Mouse (Mus musculus): ENCODE measurements around the gene Klf9.

Gene Klf9

GRCm38 (mm10) chr19:23140689-23141317 is at the start of gene Klf9:
Gene Klf9 (plus strand): TSS chr19:23141226.
- peak; percentile 97 for DNase-seq (ENCODE audit: low spot score in 2 of 2)

DNA sequence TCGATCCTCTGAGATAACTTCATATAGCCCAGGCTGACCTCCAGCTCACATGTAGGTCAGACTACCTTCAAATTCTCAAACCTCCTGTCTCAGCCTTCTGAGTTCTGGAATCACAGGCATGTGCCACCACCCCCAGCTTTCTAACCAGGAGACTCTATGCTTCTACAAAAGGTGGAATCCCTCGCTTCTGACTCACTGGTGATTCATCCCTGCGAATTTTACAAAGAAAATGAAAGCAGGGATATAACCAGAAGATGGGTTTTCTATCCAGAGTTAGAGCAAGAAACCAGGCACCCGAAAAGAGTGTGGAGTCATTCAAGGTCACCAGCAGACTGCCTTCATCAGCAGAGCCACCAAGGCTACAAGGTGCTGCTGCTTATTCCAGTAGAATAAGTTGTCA is 49.4 kb upstream of the Klf9 start:
- no peak for DNase-seq (ENCODE audit: low spot score in 2 of 2)

- no peak for DNase-seq (ENCODE audit: low spot score in 2 of 2)
These were observed 47.5 kb upstream of the Klf9 start for GRCm38 (mm10) chr19:23093548-23093947.

DNA sequence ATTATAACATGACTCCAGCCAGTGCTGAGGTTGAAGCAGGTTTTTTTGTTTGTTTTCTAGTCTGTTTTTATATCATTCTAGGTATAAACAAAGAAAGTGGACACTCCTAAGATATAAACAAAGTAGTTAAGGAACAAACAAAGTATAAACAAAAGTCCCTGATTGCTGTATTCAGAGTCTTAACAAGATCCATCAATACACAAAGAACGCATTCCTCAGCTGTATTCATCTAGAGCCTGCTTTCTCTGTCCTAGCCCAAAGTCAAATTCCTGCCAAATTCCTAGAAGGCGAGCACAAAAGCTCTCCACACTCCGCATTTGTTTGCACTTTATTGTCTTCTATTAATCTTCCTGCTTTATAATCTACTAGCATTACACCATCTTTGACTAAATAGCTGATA is 46.1 kb upstream of the Klf9 start:
- no peak for DNase-seq (ENCODE audit: low spot score in 2 of 2)

DNA sequence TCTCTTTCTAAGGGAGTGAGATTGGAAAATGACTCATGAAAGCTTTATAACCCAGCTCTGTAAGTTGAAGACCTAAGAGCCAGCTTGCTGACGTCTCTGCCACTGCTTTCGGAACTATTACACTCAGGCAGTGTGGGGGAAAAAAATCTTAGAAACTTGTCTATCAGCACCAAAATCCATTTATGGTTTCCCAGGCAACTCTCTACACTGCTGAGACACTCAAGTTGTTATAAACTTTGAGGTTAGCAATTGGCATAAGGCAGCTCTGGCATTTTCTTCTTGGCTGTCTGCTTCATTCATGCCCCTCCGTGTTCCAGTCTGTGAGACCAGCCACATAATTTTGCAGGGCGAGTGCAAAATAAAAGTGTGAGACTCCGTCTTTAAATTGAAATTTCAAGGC is 34.2 kb upstream of the Klf9 start:
- DNase-seq (ENCODE audit: low spot score in 2 of 2), result no peak

DNA sequence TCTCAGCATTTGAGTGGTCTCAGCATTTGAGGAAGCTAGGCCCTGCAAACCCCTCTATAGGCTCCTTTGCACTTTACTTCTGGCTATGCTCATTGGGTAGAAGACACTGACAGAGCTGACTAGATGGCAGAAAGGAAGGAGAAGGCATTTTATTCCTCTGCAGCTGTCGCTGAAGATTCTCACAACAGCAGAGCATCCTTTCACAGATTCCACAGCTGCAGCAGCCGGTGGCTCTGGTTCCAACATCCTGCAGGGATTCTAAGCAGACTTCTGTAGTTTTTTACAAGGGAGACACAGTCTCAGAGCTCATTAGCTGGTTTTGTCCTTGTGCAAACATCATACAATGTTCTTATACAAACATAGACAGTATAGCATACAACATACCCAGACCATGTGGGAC is 33.7 kb upstream of the Klf9 start:
- no peak for DNase-seq (ENCODE audit: low spot score in 2 of 2)

DNA sequence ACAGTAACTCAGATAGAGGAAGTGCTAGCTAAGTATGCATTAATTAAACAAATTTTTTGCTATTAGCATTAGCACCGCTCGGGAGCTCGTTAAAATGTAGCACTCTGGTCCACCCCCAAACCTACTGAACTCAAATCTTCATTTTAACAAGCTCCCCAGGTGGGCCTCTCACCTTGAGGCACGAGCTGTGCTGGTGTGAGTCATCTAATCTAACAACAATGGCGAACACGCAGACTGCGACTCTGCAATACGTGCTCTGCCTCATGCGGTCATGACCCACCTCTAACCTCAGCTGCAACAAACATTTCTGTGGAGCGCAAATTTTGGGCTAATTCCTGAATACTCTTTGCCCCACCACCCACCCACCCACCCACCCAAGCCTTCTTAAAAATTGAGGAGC is 19.2 kb upstream of the Klf9 start:
- DNase-seq (ENCODE audit: low spot score in 2 of 2), result no peak

GRCm38 (mm10) chr19:23124023-23124550 is 16.9 kb upstream of the Klf9 start:
- DNase-seq (ENCODE audit: low spot score in 2 of 2), result no peak

- no peak for DNase-seq (ENCODE audit: low spot score in 2 of 2)
These were observed 15.5 kb upstream of the Klf9 start for GRCm38 (mm10) chr19:23125227-23126150.

- DNase-seq (ENCODE audit: low spot score in 2 of 2), result no peak
These were observed 11.1 kb upstream of the Klf9 start for GRCm38 (mm10) chr19:23129908-23130307.

GRCm38 (mm10) chr19:23132106-23132635 is 8.9 kb upstream of the Klf9 start:
- no peak for DNase-seq (ENCODE audit: low spot score in 2 of 2)

GRCm38 (mm10) chr19:23132720-23133426 is 8.2 kb upstream of the Klf9 start:
- DNase-seq (ENCODE audit: low spot score in 2 of 2), result no peak

GRCm38 (mm10) chr19:23133427-23134094 is 7.5 kb upstream of the Klf9 start:
- DNase-seq (ENCODE audit: low spot score in 2 of 2), result peak in 1 of 2 experiments; percentile 41

- DNase-seq (ENCODE audit: low spot score in 2 of 2), result peak; percentile 76 to 83
These were observed 7.0 kb upstream of the Klf9 start for GRCm38 (mm10) chr19:23134095-23134440.

DNA sequence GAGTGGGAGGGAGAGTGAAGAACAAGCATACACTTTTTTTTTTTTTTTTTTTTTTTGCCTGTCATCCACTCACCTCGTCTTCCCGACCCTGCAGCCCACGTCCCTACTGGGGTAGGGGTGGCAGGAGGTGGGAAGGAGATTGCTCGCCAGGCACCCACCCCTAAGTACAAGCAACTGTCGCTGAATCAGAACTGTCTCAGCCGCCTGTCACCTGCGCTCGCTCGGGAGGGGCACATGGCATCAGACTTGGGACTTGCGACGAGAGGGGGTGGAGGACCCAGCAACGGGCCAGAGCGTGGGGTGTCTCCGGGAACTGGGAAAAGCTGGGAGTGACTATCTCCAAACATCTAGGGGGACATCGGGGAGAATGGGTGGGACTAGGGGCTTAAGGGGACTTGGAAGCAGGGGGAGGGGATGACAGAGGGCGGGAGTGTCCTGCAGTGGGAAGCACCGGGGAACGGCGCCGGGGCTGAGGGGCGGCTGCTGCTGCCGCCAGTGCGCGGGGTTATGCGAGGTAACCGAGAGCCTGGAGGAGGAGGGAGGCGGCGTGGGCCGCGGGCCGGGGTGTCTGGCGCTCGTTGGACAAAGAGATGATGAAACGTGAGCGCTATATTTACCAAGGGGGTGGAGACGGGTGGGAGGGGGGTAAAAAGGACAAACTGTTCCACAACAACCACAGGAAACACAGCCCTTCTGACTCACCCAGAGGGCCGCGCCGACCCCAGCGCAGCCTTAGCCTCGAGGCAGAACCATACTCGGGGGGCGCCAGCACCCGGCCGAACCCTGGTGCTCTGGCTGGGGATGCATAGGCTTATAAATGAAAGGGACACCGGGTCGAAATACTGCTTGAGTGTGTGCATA is 6.4 kb upstream of the Klf9 start:
- DNase-seq (ENCODE audit: low spot score in 2 of 2), result peak; percentile 78 to 87

DNA sequence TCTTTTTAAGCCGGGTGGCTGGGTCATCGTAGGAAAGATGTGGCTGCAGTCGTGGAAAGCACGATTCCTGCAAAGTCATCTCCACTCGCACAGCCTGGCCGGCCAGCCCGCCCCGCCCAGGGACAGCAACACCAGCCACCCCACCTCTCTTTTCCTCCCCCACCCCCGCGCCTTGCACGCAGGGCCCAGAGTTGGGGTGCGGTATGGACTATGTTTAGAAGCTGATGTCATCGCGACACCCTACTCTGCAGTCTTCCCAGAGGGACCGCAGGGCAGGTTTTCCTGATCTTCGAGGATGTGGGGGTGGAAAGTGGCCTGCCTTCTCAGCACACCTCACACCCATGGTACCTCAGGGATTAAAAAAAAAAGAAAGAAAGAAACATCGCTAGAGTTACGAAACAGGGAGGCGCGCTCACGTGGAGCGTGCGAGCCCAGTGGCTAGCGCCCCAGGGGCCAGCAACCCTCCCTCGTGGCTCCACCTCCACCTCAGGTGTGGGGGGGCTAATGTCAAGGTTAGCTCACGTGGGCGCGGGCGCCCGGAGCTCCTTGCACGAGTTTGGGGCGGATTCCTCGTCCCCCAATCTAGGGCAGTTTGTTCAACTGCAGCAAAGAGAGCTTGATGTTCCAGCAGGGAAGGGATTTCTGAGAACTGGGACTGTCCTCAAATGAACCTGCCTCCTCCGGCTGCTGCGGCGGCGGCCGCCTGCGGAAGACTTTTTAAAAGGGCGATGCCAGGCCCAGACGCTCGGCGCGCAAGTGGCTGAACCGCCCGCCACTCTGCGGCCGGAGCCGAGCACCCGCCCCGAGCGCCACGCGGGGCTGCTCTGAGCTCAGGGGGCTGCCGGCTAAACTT is 5.5 kb upstream of the Klf9 start:
- DNase-seq (ENCODE audit: low spot score in 2 of 2), result peak; percentile 81 to 91

DNA sequence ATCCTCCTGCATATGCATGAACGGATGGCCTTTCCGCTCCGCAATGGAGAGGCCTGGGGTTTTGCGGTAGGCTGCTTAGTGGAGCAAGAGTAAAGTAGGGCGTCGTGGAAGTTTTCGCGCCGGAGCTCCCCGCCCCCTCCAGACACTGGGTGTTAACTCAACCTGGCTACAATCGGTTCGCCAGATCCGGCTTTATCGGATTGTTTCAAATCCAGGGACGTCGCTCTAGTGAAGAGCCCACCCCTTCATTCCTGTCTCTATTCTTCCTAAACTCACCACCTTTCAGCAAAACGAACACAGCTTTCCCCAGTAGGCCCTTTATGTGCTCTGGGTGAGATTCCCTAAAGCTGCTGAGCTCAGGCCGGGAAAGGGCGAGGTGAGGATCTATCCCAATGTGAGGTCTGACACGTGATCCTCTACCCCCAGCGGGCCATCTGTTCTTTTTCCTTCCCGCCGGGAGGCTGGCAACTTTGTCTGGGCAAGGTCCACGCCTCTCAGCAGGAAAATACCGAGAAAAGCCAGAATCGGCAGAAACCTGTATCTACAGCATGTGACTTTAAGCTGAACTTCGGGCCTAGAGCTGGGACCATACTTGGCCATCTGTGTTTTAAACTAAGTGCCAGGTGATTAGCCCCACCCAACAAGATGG is 4.7 kb upstream of the Klf9 start:
- DNase-seq (ENCODE audit: low spot score in 2 of 2), result peak in 1 of 2 experiments; percentile 48

DNA sequence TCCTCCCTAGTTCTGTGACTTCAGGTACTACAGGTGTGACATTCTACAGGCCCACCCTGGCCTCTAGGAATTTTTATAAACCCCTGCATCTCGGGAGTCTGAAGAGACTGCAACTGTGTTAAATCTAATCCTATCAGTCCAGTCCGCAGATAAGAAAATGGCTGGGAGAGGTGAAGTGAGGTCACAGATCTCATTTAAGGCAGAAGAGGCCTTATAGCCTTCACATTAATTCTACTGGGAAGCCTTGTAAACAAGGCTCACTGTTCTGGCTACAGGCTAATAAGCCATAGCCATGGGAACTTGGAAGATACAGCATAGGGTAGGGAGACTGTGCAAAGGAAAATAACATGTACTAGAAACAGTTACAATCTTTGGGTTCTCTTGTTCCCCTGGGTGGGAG is 3.7 kb upstream of the Klf9 start:
- DNase-seq (ENCODE audit: low spot score in 2 of 2), result no peak
